Mouse (Mus musculus): Measurements from ENCODE around the gene Olfr24.
"Not testable (repeated sequence)": the region's sequence is repeated elsewhere in the genome, so short reads cannot be mapped to it uniquely, and the experiment has no call there.

Gene Olfr24

GRCm38 (mm10) chr9:18763896-18764295 lies at the start of gene Olfr24:
Gene Olfr24 (minus strand): TSS chr9:18763996.
- DNase-seq (ENCODE audit: low spot score in 2 of 2), result no peak

DNA sequence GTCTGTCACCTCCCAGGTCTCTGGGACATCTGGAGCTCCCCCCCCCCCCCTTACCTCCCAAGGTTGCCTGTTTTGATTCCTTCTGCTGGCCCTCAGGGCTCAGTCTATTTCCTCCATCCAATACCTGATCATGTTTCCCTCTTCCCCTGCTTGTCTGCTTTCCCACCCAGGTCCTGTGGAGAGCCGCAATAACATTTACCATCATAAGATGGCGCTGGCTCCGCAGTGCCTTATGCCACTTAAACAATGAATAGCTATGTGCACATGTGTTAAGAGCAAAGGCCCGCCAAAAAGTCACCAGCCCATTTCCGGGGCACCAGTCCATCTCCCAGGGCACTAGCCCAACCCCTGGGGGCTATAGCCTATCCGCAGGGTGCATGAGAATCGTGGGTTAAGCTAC lies 21.5 kb upstream of the Olfr24 start:
- DNase-seq (ENCODE audit: low spot score in 2 of 2), result no peak

DNA sequence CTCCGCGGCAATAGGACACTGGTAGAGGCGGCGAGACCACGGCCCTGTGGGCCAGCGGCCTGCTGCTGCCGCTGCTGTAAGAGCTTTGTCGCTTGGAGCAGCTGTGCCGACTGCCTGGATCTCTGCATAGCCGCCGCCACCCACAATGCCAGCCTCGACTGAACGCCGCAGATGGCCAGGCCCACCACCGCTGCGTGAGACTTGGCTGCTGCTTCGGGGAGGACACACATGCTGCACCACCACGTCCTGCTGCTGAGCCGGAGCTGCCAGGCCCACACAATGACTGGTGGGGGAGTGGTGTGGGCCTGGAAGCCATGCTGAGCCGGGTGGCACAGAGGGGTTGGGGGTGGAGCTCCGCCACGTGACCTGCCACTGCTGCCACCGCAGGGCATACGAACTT lies 15.7 kb upstream of the Olfr24 start:
- DNase-seq (ENCODE audit: low spot score in 2 of 2), result peak; percentile 23 to 62

- DNase-seq (ENCODE audit: low spot score in 2 of 2), result peak in 1 of 2 experiments; percentile 4
Measured at GRCm38 (mm10) chr9:18778981-18779380, 15.2 kb upstream of the Olfr24 start.

- no peak for DNase-seq (ENCODE audit: low spot score in 2 of 2)
Measured at GRCm38 (mm10) chr9:18755595-18755994, 8.2 kb downstream of the Olfr24 start.

DNA sequence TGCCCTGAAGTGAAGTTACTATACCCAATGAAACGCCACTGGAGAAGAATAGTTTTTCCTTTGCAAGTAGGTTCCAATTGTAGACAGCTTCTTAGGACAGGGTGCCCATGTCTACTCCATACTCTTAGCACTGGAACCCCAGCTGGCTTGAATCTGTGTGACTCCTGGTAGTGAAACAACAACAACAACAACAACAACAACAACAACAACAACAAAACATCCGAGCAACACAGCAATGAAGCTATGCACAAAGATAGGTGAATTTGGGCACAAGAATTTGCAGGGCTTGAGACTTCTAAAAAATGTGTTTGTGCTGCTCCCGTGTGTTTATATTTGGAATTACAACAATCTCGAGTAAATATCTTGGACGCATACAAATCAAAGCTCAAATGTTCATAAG lies 19.2 kb downstream of the Olfr24 start:
- DNase-seq (ENCODE audit: low spot score in 2 of 2), result no peak

- not testable (repeated sequence) for DNase-seq (ENCODE audit: low spot score in 2 of 2)
Measured at GRCm38 (mm10) chr9:18734177-18734576, 29.6 kb downstream of the Olfr24 start.

- DNase-seq (ENCODE audit: low spot score in 2 of 2), result no peak
Measured at GRCm38 (mm10) chr9:18722712-18723099, 41.1 kb downstream of the Olfr24 start.

DNA sequence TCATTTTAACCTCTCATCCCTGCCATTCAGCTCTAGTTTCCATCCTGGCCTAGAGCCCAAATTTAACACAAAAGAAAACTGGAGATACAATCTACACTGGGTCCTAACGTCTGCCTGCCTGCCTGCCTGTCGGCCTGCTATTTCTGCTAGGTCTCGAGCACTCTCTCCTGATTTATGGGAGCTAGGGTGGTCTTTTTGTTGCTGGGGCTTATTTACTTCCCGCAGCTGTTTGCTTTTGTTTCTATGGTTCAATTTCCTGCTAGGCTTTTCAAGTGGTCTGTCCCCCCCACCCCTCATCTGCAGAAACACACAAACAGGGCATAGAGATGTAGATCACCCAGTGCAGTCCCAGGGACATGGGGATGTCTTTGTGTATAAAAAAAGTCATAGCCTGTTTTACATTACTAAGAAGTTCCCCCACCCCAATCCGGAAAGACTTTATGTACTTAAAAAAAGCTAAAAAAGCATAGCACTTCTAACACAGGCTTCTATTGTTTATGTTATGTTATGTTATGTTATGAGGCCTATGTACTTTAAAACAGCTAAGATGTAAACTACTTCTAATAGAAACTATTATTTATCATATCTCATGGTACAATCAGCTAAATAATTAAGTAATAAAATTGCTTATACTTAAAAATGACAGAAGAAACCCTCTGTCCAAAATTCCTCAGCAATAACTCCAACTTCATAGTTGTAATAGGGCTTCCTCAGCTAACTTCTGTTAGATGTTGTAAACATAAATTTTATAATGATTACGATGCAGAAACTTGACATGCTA lies 41.7 kb downstream of the Olfr24 start:
- no peak for DNase-seq (ENCODE audit: low spot score in 2 of 2)

GRCm38 (mm10) chr9:18721011-18721410 lies 42.8 kb downstream of the Olfr24 start:
- DNase-seq (ENCODE audit: low spot score in 2 of 2), result no peak

GRCm38 (mm10) chr9:18705628-18706027 lies 58.2 kb downstream of the Olfr24 start:
- DNase-seq (ENCODE audit: low spot score in 2 of 2), result no peak
